Mouse (Mus musculus) kidney, adult 2 months (tissue): ENCODE results near the gene Sh3gl3. TPM values are rescaled to one million over a fixed set of nuclear protein-coding genes. Genes with fewer than 3 reads are reported as not detected.
"Not testable (repeated sequence)": the region's sequence is repeated elsewhere in the genome, so short reads cannot be mapped to it uniquely, and the experiment has no call there.

Experiments used
- DNase-seq: peaks from one replicate; pipeline ENCODE4 v3.0.0; 2021
- H3K27ac ChIP-seq: fragments of 200-500 bp; 2 replicates; pipeline ENCODE4 v1.5.1; 2012; ENCODE audit warnings: low read depth, low read length, control low read depth, inconsistent platforms; ENCODE audit not compliant: insufficient read depth
- H3K27me3 ChIP-seq: fragments of 200-500 bp; replicated peaks from 2 replicates; pipeline ENCODE4 v1.6.1; 2012; ENCODE audit warnings: mild to moderate bottlenecking, moderate library complexity, low read length, inconsistent platforms; ENCODE audit not compliant: control insufficient read depth, insufficient read depth
- H3K36me3 ChIP-seq: fragments of 200-500 bp; 2 replicates; pipeline ENCODE4 v1.6.1; 2012; ENCODE audit warnings: mild to moderate bottlenecking, moderate library complexity, low read length, inconsistent platforms; ENCODE audit not compliant: control insufficient read depth, insufficient read depth
- H3K4me1 ChIP-seq: fragments of 200-500 bp; 2 replicates; pipeline ENCODE4 v1.6.1; 2011; ENCODE audit warnings: low read length; ENCODE audit not compliant: control insufficient read depth, insufficient read depth
- H3K4me3 ChIP-seq: fragments of 200-500 bp; 2 replicates; pipeline ENCODE4 v1.5.1; 2011; ENCODE audit warnings: mild to moderate bottlenecking, low read depth, low read length, control low read depth; ENCODE audit not compliant: insufficient read depth
- CTCF ChIP-seq: fragments of 200-500 bp; conservative IDR thresholded peaks from 2 replicates; pipeline ENCODE4 v1.5.1; 2011; ENCODE audit warnings: low read depth, mild to moderate bottlenecking, control low read depth, low read length, moderate library complexity, mixed read lengths; ENCODE audit not compliant: insufficient read depth, insufficient read length
- POLR2A ChIP-seq: fragments of 200-500 bp; IDR thresholded peaks from one replicate; pipeline ENCODE4 v1.6.1; 2011; ENCODE audit warnings: low read depth, low read length, control low read depth
- WGBS: fragments of 180-500 bp; shearing (Covaris S2); methylation state at CpG from one replicate; pipeline ENCODE4 v1.1.7; 2018; 5-methylcytosine and 5-hydroxymethylcytosine counted together
- polyA plus RNA-seq: library from polyadenylated mRNA; depleted of rRNA; stranded (reverse); fragments of >200 nt; gene quantifications from 2 replicates; pipeline ENCODE4 v1.2.3, GENCODE M21; 2012

Sh3gl3 gene
- polyA plus RNA-seq, 1 experiment = 0.36 TPM

GRCm38 (mm10) chr7:82272875-82273274, 99.2 kb downstream of the Sh3gl3 start:
- peak; percentile 16; the same call in 1 of the 2 replicates for TF ChIP-seq CTCF
- not testable (repeated sequence) for H3K36me3 ChIP-seq, H3K4me1 ChIP-seq, H3K4me3 ChIP-seq, H3K27me3 ChIP-seq, H3K27ac ChIP-seq
- peak; percentile 28 for DNase-seq
- WGBS = 28% methylated on average over 5 of the region's 5 CpGs

GRCm38 (mm10) chr7:82274011-82274709, 100.5 kb downstream of the Sh3gl3 start:
- WGBS = 31% methylated on average over 19 of the region's 19 CpGs
- no peak overlapping the region for H3K4me3 ChIP-seq
- peak; percentile 59 for DNase-seq
- no peak overlapping the region for H3K27ac ChIP-seq
- no peaks in the 10 kb centered on the region for H3K27me3 ChIP-seq
- TF ChIP-seq POLR2A (no peak), CTCF (peak; percentile 78)
- no peaks in the 10 kb centered on the region for H3K36me3 ChIP-seq
- H3K4me1 ChIP-seq = no peaks in the 10 kb centered on the region

DNA sequence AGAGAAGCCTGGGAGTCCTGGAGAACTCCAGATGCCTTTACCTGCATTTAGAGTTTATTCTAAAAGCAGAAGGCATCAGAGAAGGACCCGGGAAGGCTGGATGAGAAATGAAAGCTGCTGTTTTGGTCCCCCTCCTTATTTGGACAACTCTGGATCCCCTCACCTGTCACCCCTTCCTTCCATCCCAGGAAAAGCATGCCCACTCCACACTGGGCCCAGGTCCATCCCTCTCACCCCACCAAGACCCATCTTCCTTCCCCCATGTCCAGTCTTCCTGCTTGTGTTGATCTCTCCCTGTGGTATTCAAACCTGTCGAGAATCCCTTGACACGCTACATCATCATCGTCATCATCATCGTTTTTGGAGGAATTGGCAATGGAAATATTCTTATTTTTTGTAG, 101.3 kb downstream of the Sh3gl3 start:
- DNase-seq = no peak
- H3K4me1 ChIP-seq = no peaks in the 10 kb centered on the region
- WGBS = 89% methylated on average over 5 of the region's 5 CpGs
- no peak for TF ChIP-seq POLR2A
- TF ChIP-seq CTCF = no peak
- H3K27ac ChIP-seq = no peak overlapping the region
- no peaks in the 10 kb centered on the region for H3K27me3 ChIP-seq
- H3K4me3 ChIP-seq = no peak overlapping the region
- H3K36me3 ChIP-seq = no peaks in the 10 kb centered on the region

DNA sequence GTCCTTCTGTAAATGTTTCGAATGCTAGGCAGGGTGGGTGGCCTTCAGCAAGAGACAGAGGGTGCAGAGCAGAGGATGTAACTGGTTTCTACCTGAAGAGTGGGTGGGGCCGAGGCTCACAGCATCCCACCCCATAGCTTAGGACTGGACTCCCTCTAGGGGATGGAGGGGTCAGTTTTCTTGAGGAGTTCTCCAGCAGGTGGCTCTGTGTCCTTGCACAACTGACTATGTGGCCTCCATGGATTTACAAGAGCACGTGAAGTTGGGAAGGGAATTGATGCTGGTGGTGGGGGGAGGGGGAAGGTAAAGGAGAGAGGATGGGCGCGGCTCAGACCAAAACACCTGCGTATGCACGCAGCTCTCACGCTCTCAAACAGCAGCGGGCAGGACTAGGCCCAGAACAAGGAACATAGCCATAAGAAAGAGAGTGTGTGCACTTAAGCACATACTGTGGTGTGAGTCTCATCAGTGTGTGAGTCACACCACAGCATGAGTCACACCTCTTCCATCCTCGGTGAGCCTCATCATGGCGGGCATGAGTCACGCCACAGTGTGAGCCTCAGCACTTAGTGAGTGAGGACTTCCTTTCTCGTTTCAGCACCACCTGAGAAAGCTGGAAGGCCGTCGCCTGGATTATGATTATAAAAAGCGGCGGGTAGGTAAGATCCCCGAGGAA, 102.0 kb downstream of the Sh3gl3 start:
- WGBS = 65% methylated on average over 18 of the region's 18 CpGs
- Histone ChIP-seq H3K27me3 (no peaks in the 10 kb centered on the region), H3K4me3 (no peak overlapping the region), H3K36me3 (no peaks in the 10 kb centered on the region), H3K4me1 (no peaks in the 10 kb centered on the region), H3K27ac (no peak overlapping the region)
- TF ChIP-seq CTCF (no peak), POLR2A (no peak)
- DNase-seq = no peak

DNA sequence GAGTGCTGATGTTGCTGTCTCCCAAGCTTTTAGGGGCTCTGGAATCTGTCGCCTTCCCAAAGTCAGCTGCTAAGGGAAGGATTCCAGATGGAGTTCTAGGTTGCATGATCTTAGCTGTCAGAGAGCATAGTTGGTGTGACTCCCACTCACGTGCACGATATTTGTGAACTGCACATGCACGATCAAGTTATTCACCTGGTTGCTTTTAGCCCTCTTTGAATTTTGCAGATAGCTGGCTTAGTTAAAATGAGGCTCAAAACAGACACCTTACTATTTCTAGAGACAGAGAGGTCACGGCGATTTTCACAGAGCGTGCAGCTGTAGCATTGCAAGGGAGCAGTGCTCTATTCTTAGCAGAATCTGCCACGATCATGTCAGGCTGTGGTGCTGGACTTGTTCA, 108.4 kb downstream of the Sh3gl3 start:
- TF ChIP-seq POLR2A (no peak), CTCF (no peak)
- Histone ChIP-seq H3K4me3 (no peak overlapping the region), H3K27me3 (no peaks in the 10 kb centered on the region), H3K27ac (no peak overlapping the region), H3K36me3 (no peaks in the 10 kb centered on the region), H3K4me1 (no peaks in the 10 kb centered on the region)
- DNase-seq = no peak
- WGBS = 77% methylated on average over 8 of the region's 8 CpGs

DNA sequence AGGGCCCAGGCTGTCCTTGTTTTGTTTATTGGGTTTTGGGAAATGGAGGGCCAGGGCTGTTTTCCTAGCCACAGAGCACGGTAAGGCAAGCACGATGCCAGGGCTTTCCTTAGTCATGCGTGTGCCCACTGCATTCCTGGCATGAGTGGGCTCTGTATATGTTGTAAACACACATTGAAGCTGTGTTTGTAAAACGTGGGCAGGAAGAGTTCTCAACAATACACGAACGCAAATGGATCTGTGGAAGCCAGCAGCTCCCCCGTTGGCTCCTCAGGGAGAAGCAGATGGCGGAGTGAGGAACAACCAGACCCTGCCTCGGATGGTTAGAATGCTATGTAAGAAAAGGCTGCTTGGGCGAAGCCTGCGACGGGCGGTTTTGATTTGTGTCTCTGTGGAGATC, 108.8 kb downstream of the Sh3gl3 start:
- no peaks in the 10 kb centered on the region for H3K4me1 ChIP-seq
- no peak overlapping the region for H3K27ac ChIP-seq
- no peak for DNase-seq
- H3K27me3 ChIP-seq = no peaks in the 10 kb centered on the region
- no peaks in the 10 kb centered on the region for H3K36me3 ChIP-seq
- H3K4me3 ChIP-seq = no peak overlapping the region
- 79% methylated on average over 13 of the region's 13 CpGs for WGBS
- TF ChIP-seq CTCF = no peak
- no peak for TF ChIP-seq POLR2A

- no peaks in the 10 kb centered on the region for H3K36me3 ChIP-seq
- WGBS = 93% methylated on average over 2 of the region's 2 CpGs
- no peaks in the 10 kb centered on the region for H3K27me3 ChIP-seq
- no peak for TF ChIP-seq POLR2A
- TF ChIP-seq CTCF = peak; percentile 17; the same call in 1 of the 2 replicates
- DNase-seq = no peak
- no peaks in the 10 kb centered on the region for H3K4me1 ChIP-seq
- no peak overlapping the region for H3K4me3 ChIP-seq
- no peak overlapping the region for H3K27ac ChIP-seq
Measured at GRCm38 (mm10) chr7:82287242-82287641, 113.6 kb downstream of the Sh3gl3 start.
